Mouse (Mus musculus): ENCODE data around the gene Ppp1r3e. TPM values are rescaled to one million over a fixed set of nuclear protein-coding genes. Genes with fewer than 3 reads are reported as not detected.
A peak's percentile ranks its signal among the peaks of the same experiment; 100 is the strongest.

Ppp1r3e gene
- polyA plus RNA-seq, 1 experiment from 2014 or later: 0.68 TPM

DNA sequence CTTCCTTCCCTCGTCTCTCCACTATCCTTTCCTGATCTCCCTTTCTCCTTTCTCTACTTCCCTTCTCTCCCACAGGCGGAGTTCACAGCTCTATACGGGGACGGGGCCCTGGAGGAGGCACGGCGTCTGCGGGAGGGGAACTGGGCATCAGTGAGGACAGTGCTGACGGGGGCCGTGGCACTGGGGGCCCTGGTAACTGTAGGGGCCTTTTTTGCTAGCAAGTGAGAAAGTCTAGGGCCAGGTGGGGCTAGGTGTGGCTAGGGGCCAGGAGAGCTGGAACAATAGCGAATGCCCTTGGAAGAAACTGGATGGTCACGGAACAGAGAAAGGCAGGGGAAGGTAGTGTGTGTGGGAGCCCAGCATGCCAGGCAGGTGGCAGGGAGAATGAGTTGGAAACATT is 8.0 kb upstream of the Ppp1r3e start:
- Histone ChIP-seq H3K4me1 (ENCODE audit: control insufficient read depth, insufficient read depth, low read length) (peaks cover 14% of the 10 kb centered on the region), H3K27ac (ENCODE audit: low read depth, low read length) (no peak overlapping the region), H3K4me2 (no peak overlapping the region), H3K9me3 (ENCODE audit: control insufficient read depth, low read length) (no peaks in the 10 kb centered on the region), H3K27me3 (ENCODE audit: control insufficient read depth, insufficient read depth, low read length) (no peaks in the 10 kb centered on the region), H3K9ac (ENCODE audit: low read length) (no peak overlapping the region), H3K4me3 (ENCODE audit: low read depth, low read length) (no peak overlapping the region), H3K36me3 (ENCODE audit: control insufficient read depth, insufficient read depth, low read length) (no peaks in the 10 kb centered on the region)
- ATAC-seq (ENCODE audit: low FRiP score): no peak
- WGBS: 94% methylated on average over 11 of the region's 11 CpGs
- no peak for DNase-seq (ENCODE audit: low spot score, missing footprints)

DNA sequence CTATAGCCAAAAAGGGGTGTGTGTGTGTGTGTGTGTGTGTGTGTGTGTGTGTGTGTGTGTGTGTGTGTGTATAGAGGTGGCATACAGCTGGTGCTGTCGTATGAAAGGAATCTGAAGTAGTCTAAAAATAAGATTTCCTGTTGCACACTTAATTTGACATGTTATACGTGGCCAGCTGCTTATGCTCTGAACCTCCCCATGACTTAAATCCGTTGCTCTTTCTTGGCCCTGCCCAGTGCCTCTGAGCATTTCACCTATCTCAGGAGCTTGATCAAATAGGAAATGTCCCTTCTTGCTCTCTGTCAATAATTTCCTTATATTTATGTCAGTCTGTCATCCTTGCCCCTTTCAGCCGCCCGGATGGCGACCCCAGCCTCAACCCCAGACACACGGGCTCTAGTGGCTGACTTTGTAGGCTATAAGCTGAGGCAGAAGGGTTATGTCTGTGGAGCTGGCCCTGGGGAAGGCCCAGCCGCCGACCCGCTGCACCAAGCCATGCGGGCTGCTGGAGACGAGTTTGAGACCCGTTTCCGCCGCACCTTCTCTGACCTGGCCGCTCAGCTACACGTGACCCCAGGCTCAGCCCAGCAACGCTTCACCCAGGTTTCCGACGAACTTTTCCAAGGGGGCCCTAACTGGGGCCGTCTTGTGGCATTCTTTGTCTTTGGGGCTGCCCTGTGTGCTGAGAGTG is 6.8 kb upstream of the Ppp1r3e start:
- 40% methylated on average over 21 of the region's 21 CpGs for WGBS
- peaks cover 14% of the 10 kb centered on the region for H3K4me1 ChIP-seq (ENCODE audit: control insufficient read depth, insufficient read depth, low read length)
- H3K27me3 ChIP-seq (ENCODE audit: control insufficient read depth, insufficient read depth, low read length): no peaks in the 10 kb centered on the region
- H3K9me3 ChIP-seq (ENCODE audit: control insufficient read depth, low read length): no peaks in the 10 kb centered on the region
- ATAC-seq (ENCODE audit: low FRiP score) (no peak), DNase-seq (ENCODE audit: low spot score, missing footprints) (peak; percentile 73)
- no peak overlapping the region for H3K27ac ChIP-seq (ENCODE audit: low read depth, low read length)
- H3K36me3 ChIP-seq (ENCODE audit: control insufficient read depth, insufficient read depth, low read length): no peaks in the 10 kb centered on the region
- H3K4me3 ChIP-seq (ENCODE audit: low read depth, low read length): peak overlapping the region; percentile 47
- H3K9ac ChIP-seq (ENCODE audit: low read length): peak overlapping the region; percentile 75
- peak overlapping the region; percentile 69 for H3K4me2 ChIP-seq

DNA sequence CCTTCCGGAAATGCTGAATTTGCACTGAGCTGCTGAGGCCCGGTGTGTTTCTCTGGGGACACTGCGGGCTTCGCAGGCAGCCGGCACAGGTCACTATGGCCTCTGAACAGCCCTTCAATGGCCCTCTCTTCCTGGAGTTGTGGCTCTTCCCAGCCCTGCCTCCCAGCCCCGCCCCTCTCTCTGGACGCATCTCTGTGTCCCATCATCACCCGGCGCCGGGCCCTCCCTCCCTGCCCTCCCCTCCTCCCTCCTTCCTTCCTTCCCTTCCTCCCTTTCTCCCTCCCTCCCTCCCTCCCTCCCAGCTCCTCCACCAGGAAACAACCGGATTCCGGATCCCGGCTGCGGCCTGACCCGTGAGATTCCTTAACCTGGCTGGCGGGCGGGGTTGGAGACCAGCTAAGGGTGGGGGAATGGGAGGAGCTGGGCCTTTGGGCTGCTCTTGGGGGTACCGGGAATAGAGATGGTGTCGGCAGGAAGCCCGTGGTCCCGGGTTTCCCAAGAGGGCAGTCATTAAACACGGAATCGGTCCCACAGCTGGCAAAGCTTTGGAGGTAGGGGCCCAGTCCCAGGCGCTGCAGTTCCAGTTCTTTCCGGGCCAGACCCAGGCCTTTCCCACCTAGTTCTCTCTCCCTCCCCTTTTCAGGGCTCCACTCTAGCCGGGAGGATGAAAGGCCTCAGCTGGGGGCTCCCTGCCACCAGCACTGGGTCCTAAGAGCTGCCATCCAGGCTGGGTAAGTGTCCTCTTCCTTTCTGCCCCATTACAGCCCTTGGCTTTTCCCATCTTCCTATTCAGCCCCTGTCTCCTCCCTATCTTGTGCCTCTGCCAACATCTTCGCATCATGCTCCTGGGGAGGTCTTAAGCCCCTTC is 6.0 kb upstream of the Ppp1r3e start, which contains the start of the genes Bcl2l2 and Gm20521:
TSS of gene Bcl2l2 (plus strand) at position 224 of the 868 bp plus-strand sequence.
TSS of gene Gm20521 (plus strand) at position 288 of the 868 bp plus-strand sequence.
- peak within 1 kb of the TSS; percentile 75 for H3K9ac ChIP-seq (ENCODE audit: low read length)
- no peaks in the 10 kb centered on the region for H3K36me3 ChIP-seq (ENCODE audit: control insufficient read depth, insufficient read depth, low read length)
- DNase-seq (ENCODE audit: low spot score, missing footprints): peak; percentile 98
- H3K27ac ChIP-seq (ENCODE audit: low read depth, low read length): peak within 1 kb of the TSS; percentile 55
- H3K4me2 ChIP-seq: peak within 1 kb of the TSS; percentile 69
- H3K9me3 ChIP-seq (ENCODE audit: control insufficient read depth, low read length): no peaks in the 10 kb centered on the region
- H3K4me3 ChIP-seq (ENCODE audit: low read depth, low read length): peak within 1 kb of the TSS; percentile 47
- WGBS: under 1% methylated on average over 27 of the region's 27 CpGs
- ATAC-seq (ENCODE audit: low FRiP score): peak; percentile 93
- peaks cover 14% of the 10 kb centered on the region for H3K4me1 ChIP-seq (ENCODE audit: control insufficient read depth, insufficient read depth, low read length)
- H3K27me3 ChIP-seq (ENCODE audit: control insufficient read depth, insufficient read depth, low read length): no peaks in the 10 kb centered on the region

DNA sequence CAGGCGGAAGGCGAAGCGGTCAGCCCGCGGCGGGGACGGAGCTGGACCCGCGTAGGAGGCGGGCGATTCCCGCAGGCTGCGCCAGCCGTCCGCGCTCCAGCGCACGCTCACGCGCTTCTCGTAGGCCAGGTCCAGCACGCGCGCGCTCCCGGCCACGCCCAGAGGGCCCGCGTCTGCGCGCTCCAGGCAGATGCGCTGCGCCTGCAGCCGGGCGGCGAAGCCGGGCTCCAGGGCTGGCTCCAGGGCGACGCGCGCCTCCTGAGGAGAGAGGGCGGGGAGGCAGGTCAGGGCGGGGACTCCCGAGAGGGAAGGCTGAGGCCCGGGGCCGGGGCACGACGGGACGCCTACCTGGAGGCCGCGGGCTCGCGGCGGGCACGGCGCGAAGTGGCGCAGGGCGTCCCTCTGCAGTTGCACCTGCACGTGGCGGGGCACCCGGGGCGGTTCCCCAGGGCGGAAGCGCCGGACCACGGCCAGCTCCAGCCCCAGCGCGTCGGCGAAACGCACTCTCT is 757 bp downstream of the Ppp1r3e start:
- ATAC-seq (ENCODE audit: low FRiP score) (peak; percentile 91), DNase-seq (ENCODE audit: low spot score, missing footprints) (peak; percentile 99)
- Histone ChIP-seq H3K9ac (ENCODE audit: low read length) (peak overlapping the region; percentile 88), H3K4me2 (peak overlapping the region; percentile 99), H3K9me3 (ENCODE audit: control insufficient read depth, low read length) (no peaks in the 10 kb centered on the region), H3K4me1 (ENCODE audit: control insufficient read depth, insufficient read depth, low read length) (peaks cover 7% of the 10 kb centered on the region), H3K27ac (ENCODE audit: low read depth, low read length) (peak overlapping the region; percentile 71), H3K27me3 (ENCODE audit: control insufficient read depth, insufficient read depth, low read length) (peaks cover 7% of the 10 kb centered on the region), H3K4me3 (ENCODE audit: low read depth, low read length) (peak overlapping the region; percentile 65), H3K36me3 (ENCODE audit: control insufficient read depth, insufficient read depth, low read length) (no peaks in the 10 kb centered on the region)
- WGBS: under 1% methylated on average over 61 of the region's 72 CpGs

DNA sequence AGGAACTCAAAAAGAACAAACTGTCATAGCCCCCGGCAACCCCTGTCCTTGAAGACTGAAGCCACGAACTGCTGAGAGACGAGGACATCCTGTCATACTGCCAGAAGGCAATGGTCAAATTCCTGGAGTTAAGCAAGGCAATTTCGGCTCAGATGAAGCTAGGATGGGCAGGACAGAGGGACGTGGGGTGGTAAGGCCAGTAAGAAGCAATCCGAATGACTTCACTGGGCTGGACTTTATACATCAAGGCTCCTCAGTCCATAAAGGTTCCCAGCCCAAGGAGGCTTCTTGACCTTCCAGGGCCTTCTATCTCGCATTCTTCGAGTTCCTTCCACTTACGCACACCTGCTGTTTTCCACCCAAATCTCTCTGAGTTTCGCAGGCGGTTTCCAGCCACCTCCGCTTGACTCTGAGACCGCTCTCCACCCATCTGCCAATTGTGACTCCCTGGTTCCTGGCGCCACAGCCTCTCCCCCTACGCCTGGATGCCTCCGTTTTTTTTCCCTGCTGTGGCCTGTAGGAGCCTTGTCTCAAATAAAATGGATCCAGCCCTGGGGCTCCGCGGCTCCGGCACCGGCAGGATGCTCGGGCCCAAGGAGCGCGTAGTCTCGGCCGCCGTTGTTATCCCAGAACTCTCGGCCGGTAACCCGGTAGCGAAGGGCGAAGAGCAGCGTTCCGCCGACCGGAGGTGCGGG is 1.4 kb downstream of the Ppp1r3e start:
- Histone ChIP-seq H3K36me3 (ENCODE audit: control insufficient read depth, insufficient read depth, low read length) (no peaks in the 10 kb centered on the region), H3K4me2 (peak overlapping the region; percentile 99), H3K27ac (ENCODE audit: low read depth, low read length) (peak overlapping the region; percentile 71), H3K9ac (ENCODE audit: low read length) (peak overlapping the region; percentile 88), H3K4me3 (ENCODE audit: low read depth, low read length) (peak overlapping the region; percentile 65), H3K27me3 (ENCODE audit: control insufficient read depth, insufficient read depth, low read length) (peaks cover 7% of the 10 kb centered on the region), H3K9me3 (ENCODE audit: control insufficient read depth, low read length) (no peaks in the 10 kb centered on the region), H3K4me1 (ENCODE audit: control insufficient read depth, insufficient read depth, low read length) (peaks cover 7% of the 10 kb centered on the region)
- ATAC-seq (ENCODE audit: low FRiP score) (peak; percentile 60), DNase-seq (ENCODE audit: low spot score, missing footprints) (peak; percentile 91)
- 3% methylated on average over 34 of the region's 36 CpGs for WGBS

DNA sequence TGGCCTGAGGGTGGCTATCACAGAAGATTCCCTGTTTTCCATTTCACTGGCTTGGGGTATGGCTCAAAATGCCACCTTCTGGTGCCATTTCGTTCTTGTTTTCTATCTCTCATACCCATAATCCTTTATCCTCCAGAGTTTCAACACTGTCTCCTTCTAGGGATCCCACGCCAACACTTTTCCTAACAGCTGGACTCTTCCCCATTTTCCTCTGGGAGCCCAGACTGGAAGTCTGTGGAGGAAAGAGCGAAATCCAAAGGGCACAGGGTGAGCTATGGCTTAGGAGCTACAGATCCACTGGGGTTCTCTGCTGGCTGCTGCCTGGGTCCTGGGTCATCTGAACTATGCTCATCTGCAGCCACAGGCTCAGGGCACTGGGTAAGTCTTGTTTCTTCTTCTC is 3.2 kb downstream of the Ppp1r3e start:
- no peaks in the 10 kb centered on the region for H3K9me3 ChIP-seq (ENCODE audit: control insufficient read depth, low read length)
- H3K4me2 ChIP-seq: no peak overlapping the region
- DNase-seq (ENCODE audit: low spot score, missing footprints) (no peak), ATAC-seq (ENCODE audit: low FRiP score) (no peak)
- no peak overlapping the region for H3K4me3 ChIP-seq (ENCODE audit: low read depth, low read length)
- H3K27ac ChIP-seq (ENCODE audit: low read depth, low read length): no peak overlapping the region
- H3K36me3 ChIP-seq (ENCODE audit: control insufficient read depth, insufficient read depth, low read length): no peaks in the 10 kb centered on the region
- 87% methylated on average over 3 of the region's 3 CpGs for WGBS
- H3K9ac ChIP-seq (ENCODE audit: low read length): no peak overlapping the region
- H3K27me3 ChIP-seq (ENCODE audit: control insufficient read depth, insufficient read depth, low read length): peaks cover 7% of the 10 kb centered on the region
- H3K4me1 ChIP-seq (ENCODE audit: control insufficient read depth, insufficient read depth, low read length): peaks cover 7% of the 10 kb centered on the region

DNA sequence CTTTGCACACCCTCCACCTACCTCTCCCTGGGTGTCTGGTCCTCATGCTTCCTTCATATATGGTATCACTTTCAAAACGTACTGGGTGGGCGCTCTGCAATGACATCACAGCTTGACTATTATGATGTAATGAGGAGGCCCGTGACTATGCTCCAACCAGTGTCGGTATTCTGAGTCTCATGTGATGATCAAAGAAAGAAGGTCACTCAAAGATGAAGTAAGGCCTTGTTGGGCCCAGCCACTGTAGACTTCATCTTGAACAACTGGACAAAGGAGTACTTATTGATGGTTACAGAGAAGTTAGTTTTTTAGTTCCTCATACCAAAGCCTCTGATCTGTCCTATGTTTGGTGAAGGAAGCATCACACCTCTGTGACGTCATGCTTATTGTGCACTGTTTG is 6.5 kb downstream of the Ppp1r3e start, which contains the start of gene Homez:
TSS of gene Homez (minus strand) at position 101 of the 400 bp plus-strand sequence.
- Histone ChIP-seq H3K36me3 (ENCODE audit: control insufficient read depth, insufficient read depth, low read length) (no peaks in the 10 kb centered on the region), H3K9ac (ENCODE audit: low read length) (no peak within 1 kb of the TSS), H3K27me3 (ENCODE audit: control insufficient read depth, insufficient read depth, low read length) (no peaks in the 10 kb centered on the region), H3K4me1 (ENCODE audit: control insufficient read depth, insufficient read depth, low read length) (peaks cover 4% of the 10 kb centered on the region), H3K4me2 (no peak within 1 kb of the TSS), H3K4me3 (ENCODE audit: low read depth, low read length) (no peak within 1 kb of the TSS), H3K27ac (ENCODE audit: low read depth, low read length) (no peak within 1 kb of the TSS), H3K9me3 (ENCODE audit: control insufficient read depth, low read length) (no peaks in the 10 kb centered on the region)
- DNase-seq (ENCODE audit: low spot score, missing footprints) (no peak), ATAC-seq (ENCODE audit: low FRiP score) (no peak)
- 90% methylated on average over 5 of the region's 5 CpGs for WGBS

DNA sequence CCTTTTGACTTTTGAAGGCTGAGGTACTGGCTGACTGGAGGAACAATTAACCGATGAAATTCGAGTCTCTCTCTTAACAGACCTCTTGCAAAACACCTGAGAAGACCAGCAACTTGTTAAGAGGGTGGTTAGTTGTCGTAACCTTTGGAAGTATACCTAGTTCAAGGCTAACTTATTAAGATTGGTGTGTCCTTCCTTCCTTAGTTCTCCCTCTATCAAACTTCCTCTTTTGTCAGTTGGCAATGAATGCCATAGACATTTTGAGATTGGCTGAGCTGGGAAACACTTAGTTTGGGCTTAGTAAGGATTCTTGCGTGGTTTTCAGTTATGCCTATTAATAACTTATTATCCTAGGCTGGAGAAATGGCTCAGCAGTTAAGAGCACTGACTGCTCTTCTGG is 9.3 kb downstream of the Ppp1r3e start:
- Histone ChIP-seq H3K27me3 (ENCODE audit: control insufficient read depth, insufficient read depth, low read length) (no peaks in the 10 kb centered on the region), H3K4me1 (ENCODE audit: control insufficient read depth, insufficient read depth, low read length) (0 out of 2 replicates have a peak, but pooled peaks cover 3% of the 10 kb centered on the region), H3K9me3 (ENCODE audit: control insufficient read depth, low read length) (no peaks in the 10 kb centered on the region), H3K27ac (ENCODE audit: low read depth, low read length) (no peak overlapping the region), H3K9ac (ENCODE audit: low read length) (no peak overlapping the region), H3K4me3 (ENCODE audit: low read depth, low read length) (no peak overlapping the region), H3K4me2 (no peak overlapping the region), H3K36me3 (ENCODE audit: control insufficient read depth, insufficient read depth, low read length) (no peaks in the 10 kb centered on the region)
- ATAC-seq (ENCODE audit: low FRiP score): no peak
- DNase-seq (ENCODE audit: low spot score, missing footprints): no peak
- WGBS: 84% methylated on average over 4 of the region's 4 CpGs

Measured in midbrain, embryonic 11.5 days (tissue).